ENCODE assay signal across 8 mouse cellular contexts in genomic region chr5:32197698-32198097, GRCm38 (mm10). TPM values are rescaled to one million over a fixed set of nuclear protein-coding genes. Genes with fewer than 3 reads are reported as not detected.
DNase-seq lines count a peak whose midpoint lies in the region; ATAC-seq and TF ChIP-seq lines count a peak whose summit lies in the region.

No protein-coding gene starts in this region.

- H3K4me1 ChIP-seq in ES-E14 (ENCODE audit: control insufficient read depth in 2 of 2, insufficient read depth in 2 of 2, low read length in 2 of 2, poor library complexity in 1 of 2) = no peaks in the 10 kb centered on the region
- H3K4me1 ChIP-seq in forebrain, embryonic 11.5 days (replicated peaks; ENCODE audit: control insufficient read depth, insufficient read depth, low read length) = no peaks in the 10 kb centered on the region
- H3K4me1 ChIP-seq in heart, postnatal 0 days (ENCODE audit: control insufficient read depth, insufficient read depth) = no peaks in the 10 kb centered on the region

- no peak overlapping the region for H3K4me3 ChIP-seq in ES-E14 (ENCODE audit: insufficient read depth in 1 of 2, low read depth in 1 of 2, low read length in 2 of 2, poor library complexity in 1 of 2, severe bottlenecking in 1 of 2)
- no peak overlapping the region for H3K4me3 ChIP-seq in forebrain, embryonic 11.5 days (ENCODE audit: low read depth, low read length)
- no peak overlapping the region for H3K4me3 ChIP-seq in heart, postnatal 0 days (ENCODE audit: low read depth, low read length)

- no peaks in the 10 kb centered on the region for H3K36me3 ChIP-seq in ES-E14 (ENCODE audit: control insufficient read depth, insufficient read depth, low read length, poor library complexity, severe bottlenecking)
- H3K36me3 ChIP-seq in forebrain, embryonic 11.5 days (ENCODE audit: control insufficient read depth, insufficient read depth, low read length) = no peaks in the 10 kb centered on the region
- H3K36me3 ChIP-seq in heart, postnatal 0 days (replicated peaks; ENCODE audit: control insufficient read depth, insufficient read depth, low read length) = no peaks in the 10 kb centered on the region

- in situ Hi-C loops in ES-E14 (cut with MboI; ENCODE audit: low sequenced_read_pairs in 2 of 2, unreplicated experiment in 2 of 2) = loop anchor here (10.0 to 25.0 kb wide), 2 partner anchors 603 to 610 kb away; partner anchors contain the start of gene Mrpl33 (in 2 of the 2)

- 16% methylated on average over 4 of the region's 4 CpGs for WGBS in forebrain, embryonic 11.5 days
- WGBS in heart, postnatal 0 days = 6% methylated on average over 4 of the region's 4 CpGs

- no peaks in the 10 kb centered on the region for H3K9me3 ChIP-seq in ES-E14 (ENCODE audit: control insufficient read depth, insufficient read depth, low read depth, low read length)
- no peaks in the 10 kb centered on the region for H3K9me3 ChIP-seq in forebrain, embryonic 11.5 days (ENCODE audit: control insufficient read depth, low read length)
- H3K9me3 ChIP-seq in heart, postnatal 0 days (replicated peaks; ENCODE audit: control insufficient read depth, low read length) = no peaks in the 10 kb centered on the region

- H3K9ac ChIP-seq in ES-E14 (ENCODE audit: insufficient read depth, low read depth, low read length, poor library complexity, severe bottlenecking) = no peak overlapping the region
- no peak overlapping the region for H3K9ac ChIP-seq in forebrain, embryonic 11.5 days (ENCODE audit: low read length)
- no peak overlapping the region for H3K9ac ChIP-seq in heart, postnatal 0 days (replicated peaks; ENCODE audit: low read depth, low read length)

- no peak for ATAC-seq in forebrain, embryonic 11.5 days (replicated peaks; ENCODE audit: low FRiP score)
- peak; percentile 89 for ATAC-seq in heart, postnatal 0 days (ENCODE audit: insufficient read depth, low read depth)

- TF ChIP-seq EP300 in heart, postnatal 0 days (IDR thresholded peaks at IDR 0.05; ENCODE audit: low read depth) = no peak

- no peak overlapping the region for H3K27ac ChIP-seq in ES-E14 (ENCODE audit: insufficient read depth, low read depth, low read length, poor library complexity, severe bottlenecking)
- no peak overlapping the region for H3K27ac ChIP-seq in forebrain, embryonic 11.5 days (ENCODE audit: low read depth, low read length)
- no peak overlapping the region for H3K27ac ChIP-seq in heart, postnatal 0 days (ENCODE audit: low read depth)

- no peak overlapping the region for H3K4me2 ChIP-seq in forebrain, embryonic 11.5 days (ENCODE audit: low read depth, low read length, severe bottlenecking)
- no peak overlapping the region for H3K4me2 ChIP-seq in heart, postnatal 0 days (ENCODE audit: low read depth, low read length)

- peak; percentile 98 for TF ChIP-seq CTCF in heart, postnatal 0 days (IDR thresholded peaks at IDR 0.05; ENCODE audit: low read depth)

- peak; percentile 91 for DNase-seq in ES-E14 (ENCODE audit: low read depth, low spot score)
- DNase-seq in c-Kit-negative CD71-positive TER-119-positive erythroid progenitor cells, embryonic 14.5 days (ENCODE audit: low read depth, low spot score) = peak; percentile 40
- DNase-seq in forebrain, embryonic 11.5 days (ENCODE audit: low spot score) = peak; percentile 92
- peak; percentile 85 for DNase-seq in heart, postnatal 0 days (ENCODE audit: low spot score)
- DNase-seq in layer of hippocampus, adult 18-20 months (ENCODE audit: low spot score in 2 of 2) = peak; percentile 82 to 97
- DNase-seq in lung, adult 18-20 months = peak; percentile 91 to 94
- peak; percentile 48 for DNase-seq in retina, adult 2 months (ENCODE audit: low read depth, low spot score)
- DNase-seq in thymus, postnatal 25 days = peak; percentile 89

- H3K27me3 ChIP-seq in forebrain, embryonic 11.5 days (ENCODE audit: control insufficient read depth, insufficient read depth, low read length) = no peaks in the 10 kb centered on the region
- no peaks in the 10 kb centered on the region for H3K27me3 ChIP-seq in heart, postnatal 0 days (ENCODE audit: control insufficient read depth, insufficient read depth, low read length)

TF ChIP-seq in ES-E14, 5 proteins besides CTCF, POLR2A, EP300 and RAD21:
- TF ChIP-seq ZC3H11A (IDR thresholded peaks at IDR 0.05; ENCODE audit: borderline replicate concordance, low read depth, low read length) (peak; percentile 98), MAFK (IDR thresholded peaks at IDR 0.05; ENCODE audit: insufficient read depth, low read depth, low read length) (no peak), HCFC1 (IDR thresholded peaks at IDR 0.05; ENCODE audit: borderline replicate concordance, insufficient read depth, low read length) (no peak), CHD2 (IDR thresholded peaks at IDR 0.05; ENCODE audit: low read depth, low read length) (no peak)

RNA-seq across cellular contexts. Expression of gene Plb1, which starts 34.8 kb away (rescaled TPM):
- 1.7 and 3.8 TPM in 2 replicates for total RNA-seq in ES-E14 (2012; rRNA removed)
- polyA plus RNA-seq in forebrain, embryonic 11.5 days (2014; fragmentation: Nextera tagmentation; extraction: Ambion mirVana) = 0.24 and 0.40 TPM in 2 replicates
- total RNA-seq in heart, postnatal 0 days (2014; rRNA removed; ENCODE audit: low replicate concordance) = 1.0 and 2.8 TPM in 2 replicates
- polyA plus RNA-seq in heart, postnatal 0 days (2015; fragmentation: Nextera tagmentation; extraction: Ambion mirVana) = 0.97 and 1.4 TPM in 2 replicates
- total RNA-seq in layer of hippocampus, adult 18-20 months (2021) = 1 to 10 TPM in 1 of 2 experiments, under 1 TPM in 1; 0.84 to 1.1 TPM

Comparison
In these comparisons a context has a peak if more than half of its experiments do, and no peak if none do; other contexts are left out.
1. DNase-seq: peak in every context shown above with its lines; median percentile 92 in lung, adult 18-20 months; 92 in forebrain, embryonic 11.5 days; 91 in ES-E14; 90 in layer of hippocampus, adult 18-20 months; 89 in thymus, postnatal 25 days; 85 in heart, postnatal 0 days; 48 in retina, adult 2 months; 40 in c-Kit-negative CD71-positive TER-119-positive erythroid progenitor cells, embryonic 14.5 days.